Mouse (Mus musculus) effector memory CD4-positive, alpha-beta T cell, adult 7 months (primary cell): ENCODE results near the gene Slc37a3. TPM values are rescaled to one million over a fixed set of nuclear protein-coding genes. Genes with fewer than 3 reads are reported as not detected.

Source experiments
- polyA plus RNA-seq: library from polyadenylated mRNA; unstranded; fragments of 100-300 nt; shearing (Covaris generic); gene quantifications from one replicate; pipeline ENCODE4 v1.2.1, GENCODE M21; 2017

The Slc37a3 gene
- polyA plus RNA-seq, result 64.6 TPM

GRCm38 (mm10) chr6:39377311-39377827 lies at the start of gene Slc37a3:
Gene Slc37a3, minus strand, starts transcription at chr6:39377675.

GRCm38 (mm10) chr6:39419851-39420721 lies 42.6 kb upstream of the Slc37a3 start, which contains the start of gene Mkrn1:
Gene Mkrn1, minus strand, starts transcription at chr6:39420462.

GRCm38 (mm10) chr6:39381125-39381880 lies 3.8 kb upstream of the Slc37a3 start, which contains the start of gene Rab19:
Gene Rab19, plus strand, starts transcription at chr6:39381175.

Other genes starting within 250 kb of the Slc37a3 start
- 61.4 TPM for gene Kdm7a, start 170.9 kb downstream of the Slc37a3 start, polyA plus RNA-seq
- 29.6 TPM for gene Rab19, start 3.5 kb upstream of the Slc37a3 start, polyA plus RNA-seq
- 235 TPM for gene Mkrn1, start 42.8 kb upstream of the Slc37a3 start, polyA plus RNA-seq
- gene Dennd2a, start 180.2 kb upstream of the Slc37a3 start, polyA plus RNA-seq, result 1.5 TPM
- gene Adck2, start 196.2 kb upstream of the Slc37a3 start, polyA plus RNA-seq, result 40.0 TPM
- gene Gm42420, start 208.1 kb upstream of the Slc37a3 start, polyA plus RNA-seq, result not detected
- gene Ndufb2, start 214.9 kb upstream of the Slc37a3 start, polyA plus RNA-seq, result 91.8 TPM